Mouse (Mus musculus): ENCODE measurements around the gene Sned1.
A peak's percentile ranks its signal among the peaks of the same experiment; 100 is the strongest.

The Sned1 gene

GRCm38 (mm10) chr1:93326446-93326845, 90.8 kb downstream of the Sned1 start:
- DNase-seq = no peak

DNA sequence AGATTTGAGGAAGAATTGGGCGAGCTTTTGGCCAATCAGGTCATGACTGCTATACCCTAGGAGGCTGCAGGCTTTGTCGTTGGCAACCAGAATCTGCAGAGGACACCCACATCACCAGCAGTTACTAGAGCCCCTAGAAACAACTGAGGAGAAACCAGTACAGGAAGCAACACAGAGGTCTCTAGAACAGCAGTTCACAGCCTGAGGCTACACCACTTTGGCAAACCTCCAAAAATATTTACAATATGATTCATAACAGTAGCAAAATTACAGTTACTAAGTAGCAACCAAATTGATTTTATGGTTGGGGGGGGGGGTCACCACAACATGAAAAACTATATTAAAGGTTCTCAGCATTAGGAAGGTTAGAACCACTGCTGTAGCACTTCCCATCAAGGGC, 99.0 kb downstream of the Sned1 start:
- no peak for DNase-seq

GRCm38 (mm10) chr1:93342648-93343503, 107.2 kb downstream of the Sned1 start, which contains the start of the genes Ppp1r7 and Pask:
TSS of gene Ppp1r7 (plus strand) at chr1:93342854.
TSS of gene Pask (minus strand) at chr1:93343482.
- DNase-seq = peak; percentile 89 to 93

- peak; percentile 89 to 92 for DNase-seq
Observed at GRCm38 (mm10) chr1:93343504-93344047, 107.9 kb downstream of the Sned1 start.

DNA sequence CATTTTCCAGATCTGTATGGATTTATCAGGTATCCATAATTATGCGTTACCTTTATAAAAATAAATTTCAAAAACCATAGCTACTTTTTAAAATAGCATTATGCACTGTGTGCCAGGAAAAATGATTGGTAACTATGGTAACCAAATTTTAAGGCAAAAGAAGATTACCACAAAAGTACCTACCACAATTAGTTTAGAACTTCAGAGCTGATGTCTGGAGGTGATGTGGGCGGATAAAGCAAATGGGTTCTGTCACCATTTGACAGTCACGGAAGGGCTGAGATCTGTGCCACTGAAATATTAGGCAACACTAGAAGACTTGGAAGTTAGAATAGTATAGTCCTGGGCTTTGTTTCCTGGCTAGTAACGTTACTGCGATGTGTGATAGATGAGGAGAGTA, 111.5 kb downstream of the Sned1 start:
- DNase-seq = no peak

GRCm38 (mm10) chr1:93349701-93350100, 114.1 kb downstream of the Sned1 start:
- DNase-seq = no peak
